Comparison of ENCODE assay signal across 13 mouse cellular contexts in the genomic region with DNA sequence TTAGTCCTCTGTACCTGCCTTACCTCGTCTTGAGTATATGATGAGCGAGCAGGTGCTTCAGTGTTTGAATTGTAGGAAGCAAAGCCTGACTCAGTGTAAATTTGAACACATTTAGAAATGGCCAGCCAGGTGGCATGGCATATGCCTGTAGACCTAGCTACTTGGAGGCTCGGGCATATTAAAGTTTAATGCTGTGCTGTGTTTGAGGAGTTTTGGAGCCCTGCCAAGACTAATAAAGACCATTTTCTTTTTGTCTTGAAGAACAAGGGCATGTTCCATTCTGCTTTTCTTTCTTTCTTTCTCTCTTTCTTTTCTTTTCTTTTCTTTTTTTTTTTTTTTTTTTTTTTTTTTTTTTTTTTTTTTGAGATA. TPM values are rescaled to one million over a fixed set of nuclear protein-coding genes. Genes with fewer than 3 reads are reported as not detected.
DNase-seq lines count a peak whose midpoint lies in the region; ATAC-seq and TF ChIP-seq lines count a peak whose summit lies in the region.
"Had no signal": no experiment of that assay in that cellular context is flagged by ENCODE, and none has a peak within 500 bp of the region (broad histone marks: within the 10 kb centered on the region; RNA-seq: fewer than 3 reads in every experiment).

No protein-coding gene starts in this region.

- H3K4me1 ChIP-seq in hindbrain, postnatal 0 days (ENCODE audit: insufficient read depth, low read length) = no peaks in the 10 kb centered on the region
- H3K4me1 ChIP-seq in hindbrain, embryonic 13.5 days (replicated peaks) = peaks cover 22% of the 10 kb centered on the region
- no peaks in the 10 kb centered on the region for H3K4me1 ChIP-seq in midbrain, postnatal 0 days (ENCODE audit: insufficient read depth, low read length)
- H3K4me1 ChIP-seq in midbrain, embryonic 13.5 days (replicated peaks) = peaks cover 17% of the 10 kb centered on the region

- no peak overlapping the region for H3K9ac ChIP-seq in hindbrain, postnatal 0 days (replicated peaks; ENCODE audit: low read length)
- no peak overlapping the region for H3K9ac ChIP-seq in hindbrain, embryonic 13.5 days
- H3K9ac ChIP-seq in midbrain, postnatal 0 days (replicated peaks; ENCODE audit: low read length, poor library complexity, severe bottlenecking) = no peak overlapping the region
- no peak overlapping the region for H3K9ac ChIP-seq in midbrain, embryonic 13.5 days (replicated peaks)
- H3K9ac ChIP-seq: intestine, embryonic 15.5 days had no signal

- TF ChIP-seq CTCF in hindbrain, postnatal 0 days (IDR thresholded peaks at IDR 0.05; ENCODE audit: low read depth) = no peak
- no peak for TF ChIP-seq CTCF in midbrain, postnatal 0 days (IDR thresholded peaks at IDR 0.05)

- no peak for ATAC-seq in hindbrain, postnatal 0 days
- ATAC-seq in hindbrain, embryonic 13.5 days (ENCODE audit: low FRiP score) = no peak
- no peak for ATAC-seq in midbrain, postnatal 0 days (ENCODE audit: low FRiP score)
- no peak for ATAC-seq in midbrain, embryonic 13.5 days
- ATAC-seq: intestine, embryonic 15.5 days had no signal

- no peaks in the 10 kb centered on the region for H3K27me3 ChIP-seq in hindbrain, postnatal 0 days (ENCODE audit: insufficient read depth, low read length)
- H3K27me3 ChIP-seq in hindbrain, embryonic 13.5 days = no peaks in the 10 kb centered on the region
- H3K27me3 ChIP-seq in midbrain, postnatal 0 days (ENCODE audit: insufficient read depth, low read length) = no peaks in the 10 kb centered on the region
- H3K27me3 ChIP-seq in midbrain, embryonic 13.5 days = no peaks in the 10 kb centered on the region
- H3K27me3 ChIP-seq: intestine, embryonic 15.5 days had no signal

- no peak overlapping the region for H3K27ac ChIP-seq in hindbrain, postnatal 0 days
- no peak overlapping the region for H3K27ac ChIP-seq in hindbrain, embryonic 13.5 days
- no peak overlapping the region for H3K27ac ChIP-seq in midbrain, postnatal 0 days (ENCODE audit: low read depth, low read length)
- H3K27ac ChIP-seq in midbrain, embryonic 13.5 days = no peak overlapping the region
- H3K27ac ChIP-seq: heart, adult 2 months; intestine, embryonic 15.5 days had no signal

- intact Hi-C loops in left cerebral cortex, postnatal 14 days (cut with DNase I) = no loop called here

- no peaks in the 10 kb centered on the region for H3K36me3 ChIP-seq in hindbrain, postnatal 0 days (ENCODE audit: insufficient read depth, low read length)
- no peaks in the 10 kb centered on the region for H3K36me3 ChIP-seq in hindbrain, embryonic 13.5 days
- H3K36me3 ChIP-seq in midbrain, postnatal 0 days (ENCODE audit: insufficient read depth, low read length) = no peaks in the 10 kb centered on the region
- no peaks in the 10 kb centered on the region for H3K36me3 ChIP-seq in midbrain, embryonic 13.5 days
- H3K36me3 ChIP-seq: intestine, embryonic 15.5 days had no signal

- 59% methylated on average over 3 of the region's 3 CpGs for WGBS in hindbrain, postnatal 0 days
- WGBS in hindbrain, embryonic 13.5 days = 77% methylated on average over 3 of the region's 3 CpGs
- WGBS in midbrain, postnatal 0 days = 67% methylated on average over 3 of the region's 3 CpGs
- WGBS in midbrain, embryonic 13.5 days = 82% methylated on average over 3 of the region's 3 CpGs

- H3K4me2 ChIP-seq in hindbrain, postnatal 0 days (ENCODE audit: low read depth, low read length) = no peak overlapping the region
- H3K4me2 ChIP-seq in hindbrain, embryonic 13.5 days = no peak overlapping the region
- H3K4me2 ChIP-seq in midbrain, postnatal 0 days (ENCODE audit: low read depth, low read length, poor library complexity, severe bottlenecking) = no peak overlapping the region
- H3K4me2 ChIP-seq in midbrain, embryonic 13.5 days (replicated peaks) = no peak overlapping the region
- H3K4me2 ChIP-seq: intestine, embryonic 15.5 days had no signal

- H3K9me3 ChIP-seq in hindbrain, postnatal 0 days (ENCODE audit: low read length) = no peaks in the 10 kb centered on the region
- H3K9me3 ChIP-seq in hindbrain, embryonic 13.5 days = no peaks in the 10 kb centered on the region
- H3K9me3 ChIP-seq in midbrain, postnatal 0 days (ENCODE audit: low read length) = no peaks in the 10 kb centered on the region
- H3K9me3 ChIP-seq in midbrain, embryonic 13.5 days = no peaks in the 10 kb centered on the region
- H3K9me3 ChIP-seq: intestine, embryonic 15.5 days had no signal

- peak; percentile 16 for DNase-seq in cerebellum, adult 8-10 months
- DNase-seq in cerebellum, adult 11-12 months = no peak
- peak; percentile 25 for DNase-seq in hindbrain, postnatal 0 days (ENCODE audit: low spot score)
- DNase-seq in midbrain, postnatal 0 days (ENCODE audit: low spot score) = peak; percentile 26
- no peak for DNase-seq in left cerebral cortex, postnatal 14 days (ENCODE audit: low spot score in 2 of 2)
- no peak for DNase-seq in ovary, postnatal 10 days (ENCODE audit: low spot score)
- DNase-seq: adrenal gland, adult 8-10 months; heart, adult 2 months; heart, postnatal 10 days; lung, adult 18-20 months had no signal

- H3K4me3 ChIP-seq in hindbrain, postnatal 0 days (ENCODE audit: low read length) = no peak overlapping the region
- no peak overlapping the region for H3K4me3 ChIP-seq in hindbrain, embryonic 13.5 days
- no peak overlapping the region for H3K4me3 ChIP-seq in midbrain, postnatal 0 days (ENCODE audit: low read depth, low read length)
- H3K4me3 ChIP-seq in midbrain, embryonic 13.5 days (replicated peaks) = no peak overlapping the region
- H3K4me3 ChIP-seq: heart, adult 2 months; intestine, embryonic 15.5 days had no signal

RNA-seq across cellular contexts. Expression of a gene that starts 33.3 kb away (rescaled TPM):
- 54.0 and 64.4 TPM in 2 replicates for total RNA-seq in hindbrain, postnatal 0 days (2014; rRNA removed)
- polyA plus RNA-seq in hindbrain, postnatal 0 days (2015; fragmentation: Nextera tagmentation; extraction: Ambion mirVana) = 88.1 and 89.7 TPM in 2 replicates
- polyA plus RNA-seq in hindbrain, embryonic 13.5 days (2015; fragmentation: Nextera tagmentation; extraction: Ambion mirVana) = 51.7 and 53.3 TPM in 2 replicates
- total RNA-seq in midbrain, postnatal 0 days (2014; rRNA removed) = 59.7 and 59.9 TPM in 2 replicates
- 87.2 and 91.0 TPM in 2 replicates for polyA plus RNA-seq in midbrain, postnatal 0 days (2015; fragmentation: Nextera tagmentation; extraction: Ambion mirVana)
- 35.3 and 39.6 TPM in 2 replicates for polyA plus RNA-seq in midbrain, embryonic 13.5 days (2015; fragmentation: Nextera tagmentation; extraction: Ambion mirVana)
- total RNA-seq in left cerebral cortex, postnatal 14 days (2021) = 10 to 100 TPM; 26.9 TPM

Comparison
In these comparisons a context has a peak if more than half of its experiments do, and no peak if none do; other contexts are left out.
1. DNase-seq: peak in cerebellum, adult 8-10 months (single experiment), hindbrain, postnatal 0 days (single experiment) and midbrain, postnatal 0 days (single experiment); none in cerebellum, adult 11-12 months (single experiment), left cerebral cortex, postnatal 14 days (0 of 2) and ovary, postnatal 10 days (single experiment).